Mouse (Mus musculus) embryo, embryonic 9.5 days (tissue): ENCODE data around the gene Trappc3.

Source experiments
- DNase-seq: peaks from one replicate; pipeline ENCODE4 v3.0.0-alpha.2; 2017; ENCODE audit errors: extremely low spot score

Gene Trappc3

DNA sequence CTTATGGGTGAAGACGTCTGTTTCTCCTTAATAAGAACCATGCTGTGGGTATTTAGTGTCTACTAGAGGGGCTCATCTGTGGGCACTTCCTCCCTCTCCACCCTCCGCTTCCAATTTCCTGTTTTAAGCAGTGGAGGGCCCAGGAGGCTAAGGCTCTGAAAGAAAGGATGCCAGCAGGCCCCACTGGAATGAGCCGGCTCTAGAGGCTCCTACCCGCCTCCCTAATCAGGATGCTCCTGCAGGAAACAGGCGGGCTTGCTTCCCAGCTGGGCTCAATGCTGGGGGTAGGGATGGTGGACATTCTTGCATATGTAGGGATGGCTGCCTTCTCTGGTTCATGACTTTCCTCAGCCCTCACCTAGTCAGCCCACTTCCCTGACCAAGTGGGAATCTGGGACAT is 51.1 kb downstream of the Trappc3 start:
- no peak for DNase-seq

DNA sequence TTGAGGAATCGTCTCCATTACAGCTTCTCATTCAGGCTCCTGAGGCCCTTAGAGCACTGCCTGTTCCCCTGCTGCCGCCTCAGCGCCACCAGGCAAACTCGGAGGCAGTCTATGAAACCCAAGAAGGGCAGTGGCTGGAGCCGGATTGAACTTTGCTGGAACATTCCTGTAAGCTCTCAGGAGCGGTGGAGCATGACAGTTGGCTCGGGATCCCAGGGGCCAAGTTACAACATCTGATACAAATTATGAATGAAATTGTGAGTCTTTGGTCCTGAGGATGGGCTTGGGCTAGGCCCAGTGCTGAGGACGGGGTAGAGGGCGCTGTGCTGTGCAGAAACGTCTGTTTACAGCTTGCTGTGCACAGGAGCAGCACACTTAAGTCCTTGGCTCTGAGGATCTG is 52.3 kb downstream of the Trappc3 start:
- no peak for DNase-seq

DNA sequence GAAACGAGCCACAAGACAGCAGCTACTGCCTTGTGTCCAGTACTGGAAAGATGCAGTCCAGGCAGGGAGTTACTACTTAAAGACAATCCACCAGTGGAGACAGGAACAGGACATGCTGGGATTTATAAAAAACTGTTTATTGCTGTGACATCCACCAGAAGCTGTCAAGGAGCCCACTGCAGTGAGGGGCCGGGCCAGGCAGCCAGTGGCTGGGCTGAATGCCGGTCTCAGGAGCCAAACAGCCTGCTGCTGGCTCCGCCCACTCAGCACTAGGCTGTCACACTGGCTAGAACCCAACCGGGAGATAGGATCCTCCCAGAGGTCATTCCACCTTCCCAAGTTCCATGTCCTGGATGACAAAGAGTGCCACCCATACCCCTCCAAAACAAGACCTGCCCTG is 53.8 kb downstream of the Trappc3 start:
- DNase-seq: no peak

DNA sequence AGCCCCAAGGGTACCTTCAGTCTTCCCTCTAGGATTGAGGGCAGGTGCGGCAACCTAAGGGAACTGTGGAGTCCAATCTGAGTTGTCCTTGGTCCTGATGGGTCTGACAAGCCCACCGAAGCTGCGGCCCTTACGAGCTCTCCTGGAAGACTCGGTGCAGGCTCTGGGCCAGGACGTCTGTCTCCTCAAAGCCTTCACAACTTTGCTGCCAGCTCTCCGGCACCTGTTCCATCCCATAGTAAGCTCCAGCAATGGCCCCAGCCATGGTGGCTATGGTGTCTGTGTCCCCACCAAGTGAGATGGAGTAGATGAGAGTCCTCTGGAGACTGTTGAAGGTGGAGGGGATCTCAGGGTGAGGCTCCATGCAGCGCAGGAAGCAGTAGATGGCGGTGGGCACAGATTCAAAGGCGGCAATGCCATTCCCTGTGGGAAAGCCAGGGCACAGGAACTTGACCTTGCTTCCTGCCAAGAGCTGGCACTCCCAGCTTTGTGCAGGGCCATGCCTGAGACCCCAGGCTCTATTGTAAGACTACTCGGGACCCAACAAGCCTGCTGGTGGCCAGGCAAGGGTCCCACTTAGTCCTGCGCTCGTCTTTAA is 54.4 kb downstream of the Trappc3 start:
- no peak for DNase-seq

DNA sequence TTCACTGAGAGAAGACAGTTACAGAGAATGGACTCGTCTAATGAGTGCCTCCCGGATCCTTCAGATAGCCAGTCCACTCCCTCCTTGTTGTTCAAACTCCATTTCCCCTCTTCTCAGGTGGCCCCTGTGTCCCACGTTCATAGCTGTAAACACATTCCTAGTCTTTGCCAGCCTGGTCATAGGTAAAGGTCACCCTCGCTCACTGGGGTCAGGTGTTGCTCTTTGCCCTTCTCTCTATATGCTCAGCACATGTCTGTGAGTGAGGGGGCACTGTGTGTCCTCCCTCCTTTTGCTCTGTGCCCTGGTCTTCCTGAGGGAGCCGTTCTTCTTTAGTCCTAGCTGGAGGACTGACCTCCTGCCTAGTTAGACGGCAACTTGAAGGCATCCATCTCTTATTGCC is 57.7 kb downstream of the Trappc3 start:
- DNase-seq: no peak

DNA sequence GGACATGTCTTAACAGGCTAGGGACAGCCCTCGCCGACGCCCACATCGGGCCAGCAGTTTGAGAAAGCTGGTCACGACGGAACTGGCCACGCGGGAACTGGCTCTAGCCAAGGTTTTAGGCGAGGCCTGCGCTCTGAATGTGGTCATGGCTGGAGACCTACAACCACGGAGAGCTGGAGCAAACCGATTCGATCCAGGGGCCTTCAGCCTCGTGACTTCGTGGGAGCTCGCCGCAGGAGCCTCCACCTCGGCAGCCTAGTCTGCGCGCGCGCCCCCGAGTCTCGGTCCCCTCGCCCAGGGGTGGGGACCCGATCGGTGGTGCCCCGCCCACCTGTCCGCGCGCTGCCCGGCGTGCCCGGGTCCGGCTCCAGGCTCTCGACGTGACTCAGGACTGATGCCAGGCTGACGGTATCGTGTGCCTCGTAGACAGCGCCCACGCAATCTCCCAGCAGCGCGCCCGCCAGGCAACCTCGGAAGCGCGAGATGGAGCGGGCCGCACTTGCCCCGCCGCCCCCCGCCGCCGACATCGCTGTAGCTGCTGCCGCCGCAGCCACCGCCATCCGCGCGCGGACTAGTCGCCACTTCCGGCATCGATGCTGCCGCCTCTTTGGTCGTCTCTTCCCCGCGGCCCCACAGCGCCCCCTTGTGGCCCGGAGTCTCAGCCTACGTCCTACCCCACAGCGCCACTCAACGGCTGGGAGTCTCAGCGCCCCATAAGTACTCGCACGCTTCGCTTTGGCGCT is 59.2 kb downstream of the Trappc3 start, which contains the start of gene Adprhl2:
TSS of gene Adprhl2 (minus strand) at position 593 of the 743 bp plus-strand sequence.
- DNase-seq: peak; percentile 99

DNA sequence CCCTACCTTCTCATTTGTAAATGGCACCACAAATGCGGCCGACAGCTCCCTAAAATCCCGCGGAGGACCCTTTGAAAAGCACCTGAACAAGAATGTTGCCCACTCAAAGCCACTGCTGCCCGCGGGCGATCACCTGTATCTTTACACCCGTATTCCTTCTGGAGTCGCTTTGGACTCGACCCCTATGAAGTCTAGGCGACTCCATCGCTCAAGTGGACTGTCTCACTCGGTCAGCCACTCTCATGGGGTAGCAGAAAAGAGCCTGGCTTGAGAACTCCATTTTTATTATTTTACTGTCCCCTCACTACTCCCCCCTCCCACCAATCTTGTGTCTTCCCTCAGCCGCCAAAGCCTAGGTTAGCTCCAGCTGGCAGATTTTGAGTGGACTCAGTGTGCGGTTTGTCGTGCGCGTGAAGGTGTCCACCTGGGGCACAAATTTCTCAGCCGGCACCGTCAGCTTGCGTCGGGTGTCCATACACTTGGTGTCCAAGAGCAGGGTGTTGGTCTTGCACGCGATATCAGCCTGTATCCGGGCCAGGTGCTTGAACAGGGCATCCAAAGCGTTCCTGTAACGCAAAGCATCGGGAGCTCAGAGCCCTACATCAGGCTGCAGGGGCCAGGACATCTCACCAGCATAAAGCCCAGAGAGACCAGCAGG is 59.9 kb downstream of the Trappc3 start:
- no peak for DNase-seq

DNA sequence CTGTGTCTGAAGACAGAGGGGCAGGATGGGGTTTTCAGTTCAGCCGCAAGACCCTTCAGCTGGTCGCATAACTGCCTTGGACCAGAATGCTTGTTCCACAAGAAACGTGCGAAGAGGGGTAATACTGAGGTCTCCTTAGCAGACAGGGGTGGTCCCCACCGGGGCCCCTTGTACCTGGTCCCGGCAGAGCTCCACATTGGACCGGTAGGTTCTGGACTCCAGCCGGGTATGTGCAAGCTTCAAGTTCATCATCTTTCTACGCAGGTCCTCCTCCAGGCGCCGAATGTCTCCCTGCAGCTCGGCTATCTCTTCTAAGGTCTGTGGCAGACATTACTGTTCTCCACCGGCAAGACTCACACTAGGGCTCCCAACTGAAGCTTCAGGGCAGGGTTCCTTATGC is 60.5 kb downstream of the Trappc3 start:
- DNase-seq: no peak

DNA sequence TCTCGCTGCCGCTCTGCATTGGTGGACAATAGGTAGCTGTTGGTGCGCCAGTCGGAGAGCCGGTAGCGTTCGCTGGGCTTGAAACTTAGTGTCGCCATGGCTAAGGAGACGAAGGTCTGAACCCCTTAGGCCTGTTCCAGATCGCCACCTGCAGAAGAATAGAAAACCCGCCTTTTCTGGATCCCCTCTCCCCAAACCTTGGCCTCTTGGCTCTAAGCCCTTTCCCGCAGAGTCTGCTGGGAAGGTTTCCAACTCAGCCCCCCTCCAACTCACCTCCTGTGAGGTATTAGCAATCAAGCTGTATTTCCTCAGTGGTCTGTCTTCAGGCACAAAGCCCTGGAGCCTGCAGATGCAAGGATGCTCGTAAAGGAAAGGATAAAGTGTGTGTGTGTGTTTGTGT is 62.7 kb downstream of the Trappc3 start:
- no peak for DNase-seq

DNA sequence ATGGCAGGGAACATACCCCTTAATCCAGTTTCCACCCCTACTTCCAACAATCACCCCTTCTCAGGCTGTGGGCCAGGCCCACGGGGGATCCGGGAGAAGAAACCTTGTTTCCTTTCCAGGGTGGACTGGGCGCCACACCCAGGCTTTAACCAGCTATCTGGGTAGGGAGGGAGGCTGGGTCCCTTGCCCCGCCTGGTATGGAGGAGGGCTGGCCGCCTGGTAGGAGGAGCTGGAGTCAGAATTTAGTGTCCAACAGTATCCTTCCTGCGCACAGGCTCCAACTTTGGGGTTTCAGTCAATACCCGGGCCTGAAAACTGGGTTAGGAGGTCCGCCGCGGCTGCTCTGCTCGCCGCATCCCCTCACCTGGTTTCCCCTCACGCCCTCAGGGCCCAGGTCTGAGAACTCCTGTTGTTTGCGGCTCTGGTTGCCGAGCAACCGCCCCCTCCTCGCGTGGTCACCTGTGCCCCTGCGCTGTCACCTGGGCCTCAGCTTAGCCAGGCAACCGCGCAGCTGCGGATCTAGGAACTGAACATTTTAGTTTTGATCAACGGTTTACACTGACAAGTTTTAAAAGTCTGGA is 63.2 kb downstream of the Trappc3 start, which contains the start of gene Tekt2:
TSS of gene Tekt2 (minus strand) at position 408 of the 581 bp plus-strand sequence.
- DNase-seq: peak; percentile 15
